Mouse (Mus musculus) retina, adult 2 months (tissue): ENCODE measurements around the gene Fbxo36.

Experiments used
- DNase-seq: peaks from one replicate; pipeline ENCODE4 v3.0.0-alpha.2; 2012; ENCODE audit warnings: low read depth, low spot score

Fbxo36 gene

GRCm38 (mm10) chr1:84945950-84946349 is 106.3 kb downstream of the Fbxo36 start:
- DNase-seq, result no peak

- DNase-seq, result no peak
Observed at GRCm38 (mm10) chr1:84947390-84947789, 107.7 kb downstream of the Fbxo36 start.
